Mouse (Mus musculus): ENCODE data around the gene Hes1.

Gene Hes1

DNA sequence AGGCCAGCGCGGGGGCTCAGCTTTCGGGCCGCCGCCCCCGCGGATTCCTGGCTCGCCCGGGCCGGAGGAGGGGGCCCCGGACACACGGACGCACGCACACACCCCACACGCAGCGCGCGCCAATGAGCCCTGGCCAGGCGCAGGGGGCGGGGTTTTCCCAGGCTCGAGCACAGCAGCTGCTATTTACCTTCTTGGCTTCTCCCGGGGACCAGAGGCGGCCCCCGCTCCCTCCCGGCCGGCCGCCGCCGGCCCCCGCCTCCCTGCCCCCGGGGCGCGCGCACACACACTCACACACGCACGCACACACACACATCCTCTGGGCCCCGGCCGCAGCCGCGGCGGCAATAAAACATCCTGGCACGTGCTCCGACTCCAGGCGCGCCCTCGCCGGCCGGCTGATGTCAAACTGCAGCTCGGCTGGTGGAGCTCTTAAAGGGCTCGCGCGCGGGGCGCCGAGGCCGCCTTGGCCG, at the start of gene Hes1:
TSS of gene Hes1 (plus strand) at position 401 of the 470 bp plus-strand sequence.
- peak; percentile 96 for DNase-seq (ENCODE audit: low spot score)

GRCm38 (mm10) chr16:30016064-30016463, 48.1 kb upstream of the Hes1 start:
- peak; percentile 56 for DNase-seq (ENCODE audit: low spot score)

GRCm38 (mm10) chr16:30020124-30020523, 44.1 kb upstream of the Hes1 start:
- peak; percentile 67 for DNase-seq (ENCODE audit: low spot score)

- no peak for DNase-seq (ENCODE audit: low spot score)
These were observed 41.8 kb upstream of the Hes1 start for GRCm38 (mm10) chr16:30022352-30022751.

GRCm38 (mm10) chr16:30022890-30023797, 41.0 kb upstream of the Hes1 start:
- no peak for DNase-seq (ENCODE audit: low spot score)

- DNase-seq (ENCODE audit: low spot score): no peak
These were observed 39.4 kb upstream of the Hes1 start for GRCm38 (mm10) chr16:30024681-30025262.

GRCm38 (mm10) chr16:30028184-30028583, 36.0 kb upstream of the Hes1 start:
- no peak for DNase-seq (ENCODE audit: low spot score)

GRCm38 (mm10) chr16:30029264-30030003, 34.8 kb upstream of the Hes1 start:
- no peak for DNase-seq (ENCODE audit: low spot score)

- DNase-seq (ENCODE audit: low spot score): no peak
These were observed 31.8 kb upstream of the Hes1 start for GRCm38 (mm10) chr16:30032326-30032904.

DNA sequence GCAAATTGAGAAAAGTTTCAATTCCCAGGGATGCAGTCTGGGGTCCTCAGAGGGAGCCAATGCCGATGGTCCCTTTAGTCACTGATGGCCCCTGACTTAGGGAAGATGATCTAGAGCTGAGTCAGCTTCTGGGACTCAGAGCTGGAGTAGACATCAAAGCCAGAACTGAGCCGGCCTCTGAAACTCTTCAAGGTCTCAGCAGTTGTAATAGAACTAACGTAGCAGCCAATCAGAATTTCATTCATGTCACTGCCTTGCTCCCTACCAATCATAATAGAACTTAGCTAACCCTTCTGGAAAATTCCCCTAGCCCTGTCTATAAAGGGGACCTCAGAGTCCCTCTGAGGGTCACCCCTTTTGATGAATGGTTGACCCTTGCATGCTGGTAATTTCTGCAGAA, 30.8 kb upstream of the Hes1 start:
- DNase-seq (ENCODE audit: low spot score): no peak

DNA sequence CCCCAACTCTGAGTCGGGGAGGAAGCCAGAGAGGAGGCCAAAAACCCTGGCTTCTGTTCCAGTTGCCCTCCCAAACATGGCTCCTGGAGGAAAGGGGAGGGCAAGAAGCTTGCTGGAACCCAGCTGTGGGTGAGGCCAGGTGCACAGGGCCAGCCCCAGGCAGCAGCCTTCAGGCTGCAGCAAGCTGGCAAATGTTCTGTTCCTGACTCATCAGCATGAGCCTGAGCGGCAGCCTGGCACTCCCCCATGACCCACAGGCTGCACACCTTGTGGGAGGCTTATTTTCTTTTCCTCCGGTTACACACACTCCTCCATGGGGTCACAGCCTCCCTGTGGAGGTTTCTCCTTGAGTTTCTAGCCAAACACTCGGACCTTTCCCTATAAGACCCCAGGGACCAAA, 30.2 kb upstream of the Hes1 start:
- DNase-seq (ENCODE audit: low spot score): no peak

GRCm38 (mm10) chr16:30034521-30034920, 29.7 kb upstream of the Hes1 start:
- no peak for DNase-seq (ENCODE audit: low spot score)

GRCm38 (mm10) chr16:30034979-30035440, 29.2 kb upstream of the Hes1 start:
- DNase-seq (ENCODE audit: low spot score): no peak

GRCm38 (mm10) chr16:30036104-30036503, 28.1 kb upstream of the Hes1 start:
- DNase-seq (ENCODE audit: low spot score): no peak

- DNase-seq (ENCODE audit: low spot score): peak; percentile 64
These were observed 25.3 kb upstream of the Hes1 start for GRCm38 (mm10) chr16:30038663-30039593.

- no peak for DNase-seq (ENCODE audit: low spot score)
These were observed 24.3 kb upstream of the Hes1 start for GRCm38 (mm10) chr16:30039841-30040240.

GRCm38 (mm10) chr16:30042859-30043258, 21.3 kb upstream of the Hes1 start:
- no peak for DNase-seq (ENCODE audit: low spot score)

DNA sequence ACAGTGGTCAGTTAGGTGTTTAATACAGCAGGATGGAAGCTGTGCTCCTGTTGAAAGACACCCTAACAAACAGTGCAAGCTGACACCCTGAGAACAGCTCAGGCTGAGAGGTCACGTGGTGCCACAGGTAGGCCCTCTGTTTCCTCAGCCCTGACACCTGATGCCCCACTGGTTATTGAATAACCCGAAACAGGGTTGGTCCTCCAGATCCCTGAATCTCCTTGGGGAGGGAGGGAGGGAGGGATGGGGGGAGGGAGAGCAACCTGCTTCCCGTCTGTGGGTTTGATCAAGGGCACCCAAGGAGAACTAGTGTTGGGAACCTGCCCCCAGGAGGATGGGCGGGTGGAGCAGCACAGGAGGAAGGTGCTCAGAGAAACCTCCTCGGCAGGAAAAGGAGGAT, 18.6 kb upstream of the Hes1 start:
- DNase-seq (ENCODE audit: low spot score): no peak

- no peak for DNase-seq (ENCODE audit: low spot score)
These were observed 17.2 kb upstream of the Hes1 start for GRCm38 (mm10) chr16:30047010-30047409.

GRCm38 (mm10) chr16:30047421-30047831, 16.8 kb upstream of the Hes1 start:
- no peak for DNase-seq (ENCODE audit: low spot score)

Measured in embryo, embryonic 10.5 days (tissue).